Mouse (Mus musculus) neural tube, postnatal 0 days (tissue): ENCODE measurements around the gene Uba52. TPM values are rescaled to one million over a fixed set of nuclear protein-coding genes. Genes with fewer than 3 reads are reported as not detected.

Experiments used
- polyA plus RNA-seq: library from polyadenylated mRNA; unstranded; fragments of >200 nt; fragmentation: Nextera tagmentation; extraction: Ambion mirVana; gene quantifications from 2 replicates; pipeline ENCODE4 v1.2.1, GENCODE M21; 2015

The Uba52 gene
- 753 and 869 TPM in 2 replicates for polyA plus RNA-seq

GRCm38 (mm10) chr8:70510228-70510915 lies at the start of gene Uba52:
Gene Uba52 (minus strand): TSS chr8:70510801.

GRCm38 (mm10) chr8:70539077-70539813 lies 28.6 kb upstream of the Uba52 start, which contains the start of gene Ell:
Gene Ell (plus strand): TSS chr8:70539457.

GRCm38 (mm10) chr8:70527512-70528181 lies 17.0 kb upstream of the Uba52 start, which contains the start of the genes Fkbp8 and Kxd1:
Gene Fkbp8 (plus strand): TSS chr8:70527724.
Gene Kxd1 (minus strand): TSS chr8:70527956.

GRCm38 (mm10) chr8:70506328-70507026 lies 4.1 kb downstream of the Uba52 start, which contains the start of gene Rex1bd:
Gene Rex1bd (minus strand): TSS chr8:70506752.

GRCm38 (mm10) chr8:70492664-70493640 lies 17.6 kb downstream of the Uba52 start, which contains the start of gene Crlf1:
Gene Crlf1 (plus strand): TSS chr8:70493158.

GRCm38 (mm10) chr8:70486941-70487520 lies 23.6 kb downstream of the Uba52 start, which contains the start of gene Tmem59l:
Gene Tmem59l (minus strand): TSS chr8:70487358.

GRCm38 (mm10) chr8:70476333-70477268 lies 34.0 kb downstream of the Uba52 start, which contains the start of gene Klhl26:
Gene Klhl26 (minus strand): TSS chr8:70476968.

Other genes starting within 250 kb of the Uba52 start
- gene Homer3, start 228.0 kb downstream of the Uba52 start, polyA plus RNA-seq: 19.1 and 21.1 TPM in 2 replicates
- 37.9 and 42.1 TPM in 2 replicates for gene Ddx49, start 208.3 kb downstream of the Uba52 start, polyA plus RNA-seq
- 301 and 337 TPM in 2 replicates for gene Cope, start 208.3 kb downstream of the Uba52 start, polyA plus RNA-seq
- gene Cers1, start 195.0 kb downstream of the Uba52 start, polyA plus RNA-seq: 64.3 and 66.1 TPM in 2 replicates
- gene Gdf1, start 181.0 kb downstream of the Uba52 start, polyA plus RNA-seq: 6.2 and 9.8 TPM in 2 replicates
- 11.1 and 12.8 TPM in 2 replicates for gene Upf1, start 157.5 kb downstream of the Uba52 start, polyA plus RNA-seq
- 1.1 and 1.3 TPM in 2 replicates for gene Comp, start 137.2 kb downstream of the Uba52 start, polyA plus RNA-seq
- gene Crtc1, start 71.2 kb downstream of the Uba52 start, polyA plus RNA-seq: 37.6 and 49.6 TPM in 2 replicates
- gene Klhl26, start 33.8 kb downstream of the Uba52 start, polyA plus RNA-seq: 31.4 and 33.0 TPM in 2 replicates
- gene Tmem59l, start 23.4 kb downstream of the Uba52 start, polyA plus RNA-seq: 261 and 281 TPM in 2 replicates
- 19.6 and 21.2 TPM in 2 replicates for gene Crlf1, start 17.6 kb downstream of the Uba52 start, polyA plus RNA-seq
- 212 and 215 TPM in 2 replicates for gene Rex1bd, start 4.0 kb downstream of the Uba52 start, polyA plus RNA-seq
- gene Fkbp8, start 16.9 kb upstream of the Uba52 start, polyA plus RNA-seq: 305 and 354 TPM in 2 replicates
- 52.3 and 54.9 TPM in 2 replicates for gene Kxd1, start 17.2 kb upstream of the Uba52 start, polyA plus RNA-seq
- 11.4 and 14.1 TPM in 2 replicates for gene Ell, start 28.7 kb upstream of the Uba52 start, polyA plus RNA-seq
- gene Isyna1, start 83.6 kb upstream of the Uba52 start, polyA plus RNA-seq: 113 TPM in 2 replicates
- 221 and 251 TPM in 2 replicates for gene Ssbp4, start 98.1 kb upstream of the Uba52 start, polyA plus RNA-seq
- gene Lrrc25, start 105.4 kb upstream of the Uba52 start, polyA plus RNA-seq: 2.3 and 2.5 TPM in 2 replicates
- gene Gdf15, start 121.7 kb upstream of the Uba52 start, polyA plus RNA-seq: 0.55 and 0.79 TPM in 2 replicates
- gene Pgpep1, start 149.6 kb upstream of the Uba52 start, polyA plus RNA-seq: 72.8 and 79.8 TPM in 2 replicates
- 194 and 204 TPM in 2 replicates for gene Lsm4, start 162.4 kb upstream of the Uba52 start, polyA plus RNA-seq
- 107 and 140 TPM in 2 replicates for gene Jund, start 188.1 kb upstream of the Uba52 start, polyA plus RNA-seq
- 0.03 TPM in 1 of 2 replicates, not detected in the other for gene Iqcn, start 192.7 kb upstream of the Uba52 start, polyA plus RNA-seq
- gene Gm3336, start 207.7 kb upstream of the Uba52 start, polyA plus RNA-seq: not detected in 2 replicates
- 0.12 and 0.14 TPM in 2 replicates for gene Pde4c, start 212.9 kb upstream of the Uba52 start, polyA plus RNA-seq
- 832 and 885 TPM in 2 replicates for gene Rab3a, start 243.9 kb upstream of the Uba52 start, polyA plus RNA-seq